Mouse (Mus musculus): ENCODE results near the gene Gm28048. TPM values are rescaled to one million over a fixed set of nuclear protein-coding genes. Genes with fewer than 3 reads are reported as not detected.
A peak's percentile ranks its signal among the peaks of the same experiment; 100 is the strongest.

Gene Gm28048
- polyA plus RNA-seq, 1 experiment, result 58.5 TPM

DNA sequence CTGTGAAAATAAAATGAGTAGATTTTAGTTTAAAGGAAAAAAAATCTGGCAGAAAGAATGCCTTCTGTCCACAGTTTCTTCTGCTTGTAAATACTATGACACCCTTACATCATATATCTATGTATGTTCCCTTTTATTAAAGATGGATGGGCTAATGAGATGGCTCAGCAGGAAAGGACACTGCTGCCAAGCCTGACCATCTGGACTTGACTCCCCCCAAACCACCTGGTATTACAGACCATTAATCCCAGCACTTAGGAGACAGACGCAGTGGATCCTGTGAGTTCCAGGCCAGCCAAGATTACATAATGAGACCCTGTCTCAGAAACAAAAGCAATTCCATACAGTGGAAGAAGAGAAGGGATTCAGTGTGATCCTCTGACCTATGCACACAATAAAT lies 3.2 kb downstream of the Gm28048 start:
- Histone ChIP-seq H3K4me3 (ENCODE audit: insufficient read depth, low read length) (no peak overlapping the region), H3K4me1 (ENCODE audit: control insufficient read depth, insufficient read depth, low read length) (peaks cover 21% of the 10 kb centered on the region), H3K27ac (ENCODE audit: insufficient read depth, low read depth, low read length) (no peak overlapping the region)
- TF ChIP-seq CTCF (IDR thresholded peaks at IDR 0.05; ENCODE audit: low read depth, low read length) (no peak), POLR2A (IDR thresholded peaks at IDR 0.05; ENCODE audit: borderline replicate concordance, low read depth, low read length) (no peak)

DNA sequence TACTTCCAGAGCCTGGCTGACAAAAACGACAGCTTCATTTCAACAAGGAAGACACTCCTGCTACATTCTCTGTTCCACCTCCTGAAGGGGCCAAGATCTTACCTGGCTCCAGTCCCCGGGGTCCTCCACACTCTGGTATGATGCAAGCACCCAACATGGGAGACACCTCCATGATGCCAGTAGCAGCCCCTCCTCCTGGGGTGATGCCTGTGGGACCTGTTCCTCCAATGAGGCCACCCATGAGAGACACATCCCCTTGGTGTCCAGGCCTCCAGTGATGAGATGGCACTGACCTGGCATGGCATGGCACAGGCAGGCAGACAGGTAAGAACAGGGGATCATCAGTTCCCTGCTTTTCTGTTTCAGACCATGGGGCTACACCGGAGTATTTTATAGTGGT lies 3.7 kb downstream of the Gm28048 start:
- no peak overlapping the region for H3K4me3 ChIP-seq (ENCODE audit: insufficient read depth, low read length)
- TF ChIP-seq CTCF (IDR thresholded peaks at IDR 0.05; ENCODE audit: low read depth, low read length) (no peak), POLR2A (IDR thresholded peaks at IDR 0.05; ENCODE audit: borderline replicate concordance, low read depth, low read length) (no peak)
- H3K27ac ChIP-seq (ENCODE audit: insufficient read depth, low read depth, low read length), result no peak overlapping the region
- peaks cover 21% of the 10 kb centered on the region for H3K4me1 ChIP-seq (ENCODE audit: control insufficient read depth, insufficient read depth, low read length)

DNA sequence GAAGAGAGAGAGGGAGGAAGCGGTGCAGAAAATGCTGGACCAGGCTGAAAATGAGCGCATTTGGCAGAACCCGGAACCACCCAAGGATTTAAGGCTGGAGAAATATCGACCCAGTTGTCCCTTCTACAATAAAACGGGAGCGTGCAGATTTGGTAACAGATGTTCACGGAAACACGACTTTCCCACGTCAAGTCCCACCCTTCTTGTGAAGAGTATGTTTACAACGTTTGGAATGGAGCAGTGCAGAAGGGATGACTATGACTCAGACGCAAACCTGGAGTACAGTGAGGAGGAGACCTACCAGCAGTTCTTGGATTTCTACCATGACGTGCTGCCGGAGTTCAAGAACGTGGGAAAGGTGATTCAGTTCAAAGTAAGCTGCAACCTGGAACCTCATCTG lies 8.3 kb downstream of the Gm28048 start:
- Histone ChIP-seq H3K4me3 (ENCODE audit: insufficient read depth, low read length) (peak overlapping the region; percentile 62), H3K27ac (ENCODE audit: insufficient read depth, low read depth, low read length) (peak overlapping the region; percentile 95), H3K4me1 (ENCODE audit: control insufficient read depth, insufficient read depth, low read length) (peaks cover 7% of the 10 kb centered on the region)
- TF ChIP-seq POLR2A (IDR thresholded peaks at IDR 0.05; ENCODE audit: borderline replicate concordance, low read depth, low read length), result no peak
- TF ChIP-seq CTCF (IDR thresholded peaks at IDR 0.05; ENCODE audit: low read depth, low read length), result no peak

DNA sequence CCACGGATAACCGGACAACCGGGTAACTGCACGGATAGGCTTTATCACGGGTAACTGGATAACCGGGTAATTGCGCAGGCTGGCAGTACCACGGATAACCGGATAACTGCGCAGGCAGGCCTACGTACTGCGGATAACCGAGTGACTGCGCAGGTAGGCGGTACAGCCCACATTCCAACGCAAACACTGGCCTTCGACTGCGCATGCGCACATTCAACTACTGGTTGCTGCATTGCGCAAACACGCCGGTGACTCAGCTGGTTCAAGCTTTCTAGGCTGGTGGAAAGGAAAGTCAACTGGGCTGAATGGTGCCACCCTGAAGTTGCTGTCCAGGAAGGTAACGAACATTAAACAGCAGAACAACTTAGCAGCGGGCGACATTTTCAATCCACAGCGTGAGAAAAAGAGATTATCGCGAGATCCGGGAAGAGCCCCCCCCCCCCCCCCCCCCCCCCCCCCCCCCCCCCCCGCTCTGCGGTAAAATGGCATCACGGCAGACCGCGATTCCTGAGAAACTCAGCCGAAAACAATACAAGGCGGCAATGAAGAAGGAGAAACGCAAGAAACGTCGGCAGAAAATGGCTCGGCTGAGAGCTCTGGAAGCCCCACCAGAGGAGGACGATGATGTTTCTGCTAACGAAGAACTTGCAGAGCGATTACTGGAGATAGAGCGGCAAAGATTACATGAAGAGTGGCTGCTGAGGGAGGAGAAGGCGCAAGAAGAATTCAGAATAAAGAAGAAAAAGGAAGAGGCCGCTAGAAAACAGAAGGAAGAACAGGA lies 9.0 kb downstream of the Gm28048 start:
- Histone ChIP-seq H3K4me3 (ENCODE audit: insufficient read depth, low read length) (peak overlapping the region; percentile 62), H3K27ac (ENCODE audit: insufficient read depth, low read depth, low read length) (peak overlapping the region; percentile 95), H3K4me1 (ENCODE audit: control insufficient read depth, insufficient read depth, low read length) (0 out of 2 replicates have a peak, but pooled peaks cover 4% of the 10 kb centered on the region)
- no peak for TF ChIP-seq CTCF (IDR thresholded peaks at IDR 0.05; ENCODE audit: low read depth, low read length)
- no peak for TF ChIP-seq POLR2A (IDR thresholded peaks at IDR 0.05; ENCODE audit: borderline replicate concordance, low read depth, low read length)

DNA sequence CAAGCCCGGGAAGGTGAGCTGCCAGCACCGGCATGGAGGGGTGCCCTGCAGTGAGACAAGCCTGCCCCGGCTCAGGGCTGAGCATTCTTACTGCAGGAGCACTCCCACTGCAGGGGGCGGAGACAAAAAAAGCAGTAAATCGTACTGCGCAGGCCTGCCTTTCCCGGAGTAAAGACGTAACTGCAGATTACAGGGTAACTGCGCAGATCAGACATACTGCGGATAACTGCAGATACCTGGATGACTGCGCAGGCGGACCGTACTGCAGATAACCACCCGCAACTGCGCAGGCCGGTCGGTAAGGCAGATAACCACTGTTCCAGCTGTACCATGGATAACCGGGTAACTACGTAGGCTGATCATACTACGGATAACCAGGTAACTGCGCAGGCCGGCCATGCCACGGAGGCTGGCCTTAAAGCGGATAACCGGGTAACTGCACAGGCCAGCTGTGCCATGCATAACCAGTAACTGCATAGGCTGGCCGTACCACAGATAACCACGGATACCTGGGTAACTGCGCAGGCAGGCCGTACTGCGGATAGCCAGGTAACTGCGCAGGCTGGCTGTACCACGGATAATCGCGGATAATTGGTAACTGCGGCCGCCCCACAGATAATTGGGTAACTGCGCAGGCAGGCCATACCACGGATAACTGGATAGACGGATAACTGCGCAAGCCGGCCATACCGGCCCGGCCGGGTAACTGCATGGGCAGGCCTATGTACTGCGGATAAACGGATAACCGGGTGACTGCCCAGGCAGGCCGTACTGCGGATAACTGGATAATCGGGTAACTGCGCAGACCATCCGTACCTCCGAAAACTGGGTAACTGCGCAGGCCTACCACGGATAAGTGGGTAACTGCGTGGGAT lies 9.8 kb downstream of the Gm28048 start, which contains the start of gene Zrsr1:
Gene Zrsr1 (plus strand): TSS at position 171 of the 875 bp plus-strand sequence.
- peak within 1 kb of the TSS; percentile 62 for H3K4me3 ChIP-seq (ENCODE audit: insufficient read depth, low read length)
- TF ChIP-seq CTCF (IDR thresholded peaks at IDR 0.05; ENCODE audit: low read depth, low read length) (no peak), POLR2A (IDR thresholded peaks at IDR 0.05; ENCODE audit: borderline replicate concordance, low read depth, low read length) (no peak)
- peak within 1 kb of the TSS; percentile 95 for H3K27ac ChIP-seq (ENCODE audit: insufficient read depth, low read depth, low read length)
- H3K4me1 ChIP-seq (ENCODE audit: control insufficient read depth, insufficient read depth, low read length), result 0 out of 2 replicates have a peak, but pooled peaks cover 4% of the 10 kb centered on the region

DNA sequence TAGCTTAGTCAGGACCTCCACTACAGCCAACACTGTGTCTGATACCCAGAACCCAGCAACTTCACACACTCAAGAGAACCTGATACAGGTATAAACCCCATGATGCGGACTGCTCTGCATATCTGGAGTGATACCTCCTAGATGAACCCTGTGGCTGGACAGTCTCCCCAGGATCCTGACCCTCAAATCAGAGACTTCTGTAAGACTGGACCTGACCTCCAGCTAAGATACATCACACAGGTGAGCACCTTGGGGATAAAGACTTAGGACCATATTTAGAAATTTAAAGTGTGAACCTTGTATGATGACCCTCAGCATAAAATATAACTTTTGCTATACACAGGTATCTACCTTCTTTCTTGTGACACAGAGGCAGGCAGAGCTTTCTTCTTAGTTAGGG lies 11.3 kb downstream of the Gm28048 start:
- TF ChIP-seq CTCF (IDR thresholded peaks at IDR 0.05; ENCODE audit: low read depth, low read length) (no peak), POLR2A (IDR thresholded peaks at IDR 0.05; ENCODE audit: borderline replicate concordance, low read depth, low read length) (no peak)

DNA sequence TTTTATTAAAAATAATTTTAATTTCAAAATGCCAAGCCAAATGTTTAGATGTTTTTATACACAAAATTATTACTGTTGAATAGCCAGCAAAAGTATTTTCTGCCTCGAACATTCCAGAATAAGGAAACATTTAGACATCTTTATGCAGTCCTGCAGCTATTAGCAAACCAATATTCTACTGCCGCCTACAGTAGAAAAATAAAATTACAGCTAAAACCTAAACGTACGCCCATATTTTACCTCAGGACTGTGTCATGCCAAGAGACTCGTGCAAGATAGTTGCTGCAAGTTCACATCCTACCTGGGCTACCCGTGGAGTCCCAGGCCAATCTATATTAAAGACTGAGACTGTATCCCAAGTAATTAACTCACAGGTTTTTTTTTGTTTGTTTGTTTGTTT lies 12.4 kb downstream of the Gm28048 start:
- Histone ChIP-seq H3K27ac (ENCODE audit: insufficient read depth, low read depth, low read length) (no peak overlapping the region), H3K4me3 (ENCODE audit: insufficient read depth, low read length) (no peak overlapping the region), H3K4me1 (ENCODE audit: control insufficient read depth, insufficient read depth, low read length) (no peaks in the 10 kb centered on the region)
- no peak for TF ChIP-seq POLR2A (IDR thresholded peaks at IDR 0.05; ENCODE audit: borderline replicate concordance, low read depth, low read length)
- no peak for TF ChIP-seq CTCF (IDR thresholded peaks at IDR 0.05; ENCODE audit: low read depth, low read length)

More for the DNA sequence above, 11.3 kb downstream of the Gm28048 start:
- Histone ChIP-seq H3K27ac (ENCODE audit: insufficient read depth, low read depth, low read length) (no peak overlapping the region), H3K4me3 (ENCODE audit: insufficient read depth, low read length) (no peak overlapping the region), H3K4me1 (ENCODE audit: control insufficient read depth, insufficient read depth, low read length) (no peaks in the 10 kb centered on the region)

DNA sequence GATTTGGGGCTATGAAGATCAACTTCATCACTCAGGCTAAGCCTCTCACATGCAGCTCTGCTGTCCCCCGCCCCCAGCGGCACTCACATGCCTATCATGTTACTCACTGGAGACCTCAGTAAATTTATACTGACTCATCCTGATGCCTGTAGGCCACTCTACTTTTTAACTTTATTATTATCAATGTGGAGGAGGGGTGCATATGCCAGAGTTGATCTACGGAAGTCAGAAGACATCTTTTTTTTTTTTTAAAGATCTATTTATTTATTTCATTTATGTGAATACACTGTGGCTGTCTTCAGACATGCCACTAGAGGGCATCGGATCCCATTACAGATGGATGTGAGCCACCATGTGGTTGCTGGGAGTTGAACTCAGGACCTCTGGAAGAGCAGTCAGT lies 16.4 kb downstream of the Gm28048 start:
- no peaks in the 10 kb centered on the region for H3K4me1 ChIP-seq (ENCODE audit: control insufficient read depth, insufficient read depth, low read length)
- TF ChIP-seq CTCF (IDR thresholded peaks at IDR 0.05; ENCODE audit: low read depth, low read length) (no peak; the same call in 1 of the 2 replicates), POLR2A (IDR thresholded peaks at IDR 0.05; ENCODE audit: borderline replicate concordance, low read depth, low read length) (no peak)
- no peak overlapping the region for H3K27ac ChIP-seq (ENCODE audit: insufficient read depth, low read depth, low read length)
- H3K4me3 ChIP-seq (ENCODE audit: insufficient read depth, low read length), result no peak overlapping the region

DNA sequence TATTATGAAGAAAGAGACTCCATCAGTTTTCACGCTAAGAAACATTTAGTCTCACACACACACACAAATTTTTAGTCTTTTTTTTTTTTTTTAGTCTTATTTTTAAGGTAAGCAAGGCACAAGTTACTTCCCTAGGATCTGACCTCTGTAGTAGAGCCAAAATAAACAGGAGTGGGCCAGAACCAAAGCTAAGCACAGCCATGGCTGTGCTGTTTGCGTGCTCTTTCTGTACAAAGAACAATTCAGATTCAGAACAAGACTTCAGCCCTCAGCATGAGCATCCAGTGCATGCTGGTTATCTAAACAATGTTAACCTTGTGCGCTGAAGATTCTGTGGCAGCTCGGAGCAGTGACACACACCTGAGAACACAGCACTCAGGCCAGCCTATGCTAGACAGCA lies 17.5 kb downstream of the Gm28048 start:
- no peak for TF ChIP-seq CTCF (IDR thresholded peaks at IDR 0.05; ENCODE audit: low read depth, low read length)
- TF ChIP-seq POLR2A (IDR thresholded peaks at IDR 0.05; ENCODE audit: borderline replicate concordance, low read depth, low read length), result no peak
- Histone ChIP-seq H3K27ac (ENCODE audit: insufficient read depth, low read depth, low read length) (no peak overlapping the region), H3K4me1 (ENCODE audit: control insufficient read depth, insufficient read depth, low read length) (no peaks in the 10 kb centered on the region), H3K4me3 (ENCODE audit: insufficient read depth, low read length) (no peak overlapping the region)
